Mouse (Mus musculus) testis, adult 2 months (tissue): ENCODE measurements around the gene Zfp513.

Experiments used
- CTCF ChIP-seq: fragments of 200-500 bp; IDR thresholded peaks from 2 replicates; pipeline ENCODE4 v1.5.1; 2012; ENCODE audit warnings: low read depth, mild to moderate bottlenecking, inconsistent platforms, low read length, moderate library complexity; ENCODE audit not compliant: control insufficient read depth, insufficient read depth, insufficient replicate concordance
- POLR2A ChIP-seq: fragments of 200-500 bp; IDR thresholded peaks from 2 replicates; pipeline ENCODE4 v1.6.1; 2012; ENCODE audit warnings: low read depth, mild to moderate bottlenecking, inconsistent platforms, low read length, moderate library complexity; ENCODE audit not compliant: control insufficient read depth

DNA sequence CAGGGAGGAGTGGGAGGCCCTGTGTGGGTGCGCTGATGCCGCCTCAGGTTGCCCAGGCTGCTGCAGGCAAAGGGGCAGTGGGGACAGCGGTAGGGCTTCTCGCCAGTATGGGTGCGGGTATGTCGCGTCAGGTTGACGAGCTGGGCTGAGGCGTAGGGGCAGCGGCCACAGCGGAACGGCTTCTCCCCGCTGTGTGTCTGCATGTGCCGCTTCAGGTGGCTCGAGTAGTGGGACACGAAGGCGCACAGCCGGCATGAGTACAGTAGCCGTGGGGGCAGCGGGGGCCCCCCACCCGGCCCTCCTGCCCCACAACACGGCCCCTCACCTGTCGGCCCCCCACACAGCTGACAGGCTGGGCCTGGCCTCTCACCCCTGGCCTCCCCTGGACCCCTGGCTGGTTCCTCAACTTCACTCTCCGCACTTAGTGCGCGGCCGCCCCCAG lies 1.8 kb downstream of the Zfp513 start:
- no peak for TF ChIP-seq CTCF
- no peak for TF ChIP-seq POLR2A
